Mouse (Mus musculus): ENCODE measurements at regions not wholly inside any gene's neighbourhood (a gene's known extent, or its start where the extent isn't known, plus 50 kb on each side); places are given as distances from the start of the nearest gene placed in this dataset.

DNA sequence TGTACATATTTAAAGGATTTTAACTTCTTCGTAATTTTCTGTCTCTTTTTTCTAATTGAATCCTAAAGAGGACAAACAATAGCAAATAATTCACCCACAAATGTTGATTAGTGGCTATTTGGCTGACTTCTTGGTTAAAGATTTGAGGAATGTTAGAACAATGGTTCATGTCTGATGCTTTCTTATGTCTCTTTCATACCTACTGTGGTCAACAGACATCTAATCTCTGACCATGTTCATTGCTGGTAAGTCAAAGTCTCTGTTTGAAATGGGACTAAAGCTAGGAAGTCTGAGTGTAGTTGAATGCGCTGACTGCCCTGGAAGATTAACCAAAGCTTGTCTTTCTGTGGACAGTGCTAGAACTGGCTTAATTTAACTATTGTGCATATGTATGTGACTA is 321.5 kb upstream of the Adam34 start:
- TF ChIP-seq POLR2A (IDR thresholded peaks at IDR 0.05; ENCODE audit: extremely low read depth, insufficient read depth, low read length), result no peak
- TF ChIP-seq CTCF (IDR thresholded peaks at IDR 0.05; ENCODE audit: low read depth, low read length), result no peak
